27 mouse cellular contexts compared by ENCODE assay signal in the genomic region with DNA sequence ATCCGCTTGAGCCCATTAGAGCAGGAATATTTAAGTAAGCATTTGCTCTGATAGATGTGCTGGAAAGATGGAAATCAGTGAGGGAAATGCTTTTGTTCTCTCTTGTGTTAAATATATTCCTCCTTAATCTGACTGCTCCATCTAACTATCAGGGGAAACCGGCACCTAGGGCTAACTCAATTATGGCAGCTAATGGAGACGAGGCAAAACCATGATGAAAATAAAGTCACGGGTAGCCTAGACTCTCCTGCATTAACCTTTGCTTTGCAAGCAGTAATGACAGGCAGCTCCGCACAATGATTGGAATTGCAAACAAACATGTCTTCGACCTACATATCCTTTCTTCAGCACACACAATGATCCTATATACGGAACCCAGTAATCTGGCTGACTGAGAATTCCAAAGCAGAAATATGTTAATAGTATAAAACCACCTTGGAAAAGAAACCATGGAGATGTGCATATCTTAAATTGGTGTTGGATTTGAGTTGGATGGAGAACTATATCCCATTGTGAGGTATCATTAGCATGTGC.
A peak's percentile ranks its signal among the peaks of the same experiment; 100 is the strongest.
DNase-seq lines count a peak whose midpoint lies in the region; ATAC-seq lines count a peak whose summit lies in the region.
"Had no signal": no experiment of that assay in that cellular context is flagged by ENCODE, and none has a peak within 500 bp of the region (broad histone marks: within the 10 kb centered on the region; RNA-seq: fewer than 3 reads in every experiment).

No protein-coding gene starts in this region.

- peaks cover 10% of the 10 kb centered on the region; the same call in 1 of the 2 replicates for H3K4me1 ChIP-seq in forebrain, embryonic 12.5 days
- H3K4me1 ChIP-seq in forebrain, embryonic 14.5 days (ENCODE audit: control insufficient read depth, insufficient read depth, low read length), result no peaks in the 10 kb centered on the region
- H3K4me1 ChIP-seq in midbrain, embryonic 12.5 days, result peaks cover 6% of the 10 kb centered on the region; the same call in 1 of the 2 replicates
- H3K4me1 ChIP-seq in midbrain, embryonic 10.5 days, result peaks cover 18% of the 10 kb centered on the region
- H3K4me1 ChIP-seq in hindbrain, embryonic 16.5 days (ENCODE audit: control insufficient read depth, insufficient read depth, low read depth, low read length), result peaks cover 2% of the 10 kb centered on the region
- H3K4me1 ChIP-seq: heart, embryonic 12.5 days; intestine, embryonic 15.5 days; liver, embryonic 12.5 days; megakaryocyte, embryonic 14.5 days had no signal

- WGBS in forebrain, embryonic 12.5 days, result 78% methylated on average over 7 of the region's 7 CpGs
- WGBS in forebrain, embryonic 14.5 days, result 82% methylated on average over 7 of the region's 7 CpGs
- 58% methylated on average over 7 of the region's 7 CpGs for WGBS in midbrain, embryonic 12.5 days
- 87% methylated on average over 7 of the region's 7 CpGs for WGBS in midbrain, embryonic 10.5 days
- 59% methylated on average over 7 of the region's 7 CpGs for WGBS in hindbrain, embryonic 16.5 days

- no peaks in the 10 kb centered on the region for H3K27me3 ChIP-seq in forebrain, embryonic 12.5 days
- no peaks in the 10 kb centered on the region for H3K27me3 ChIP-seq in forebrain, embryonic 14.5 days (replicated peaks; ENCODE audit: control insufficient read depth, insufficient read depth, low read length)
- H3K27me3 ChIP-seq in midbrain, embryonic 12.5 days, result no peaks in the 10 kb centered on the region
- H3K27me3 ChIP-seq in midbrain, embryonic 10.5 days (ENCODE audit: low read depth, poor library complexity, severe bottlenecking), result no peaks in the 10 kb centered on the region
- H3K27me3 ChIP-seq in hindbrain, embryonic 16.5 days (replicated peaks; ENCODE audit: control insufficient read depth, insufficient read depth, low read length), result no peaks in the 10 kb centered on the region
- H3K27me3 ChIP-seq: CH12.LX; heart, embryonic 12.5 days; intestine, embryonic 15.5 days; liver, embryonic 12.5 days; megakaryocyte, embryonic 14.5 days had no signal

- no peak for DNase-seq in forebrain, embryonic 14.5 days (ENCODE audit: low spot score)
- no peak for DNase-seq in midbrain, embryonic 10.5 days (ENCODE audit: low spot score)
- no peak for DNase-seq in heart, postnatal 25 days (ENCODE audit: low spot score)
- DNase-seq in thymus, adult 18-20 months, result no peak
- DNase-seq: adrenal gland, adult 8-10 months; cerebellum, adult 11 months; cerebellum, adult 9-10 months; cerebellum, postnatal 36 days; forebrain, postnatal 0 days; heart, adult 2 months; kidney, adult 8-10 months; kidney, postnatal 4 days; layer of hippocampus, postnatal 36 days; left cerebral cortex, postnatal 4 days; liver, postnatal 0 days; lung, postnatal 4 days; thymus, postnatal 14 days had no signal

- no peak overlapping the region for H3K9ac ChIP-seq in forebrain, embryonic 12.5 days
- no peak overlapping the region for H3K9ac ChIP-seq in forebrain, embryonic 14.5 days (ENCODE audit: low read length)
- no peak overlapping the region for H3K9ac ChIP-seq in midbrain, embryonic 12.5 days (replicated peaks)
- no peak overlapping the region for H3K9ac ChIP-seq in hindbrain, embryonic 16.5 days (ENCODE audit: low read depth, low read length)
- H3K9ac ChIP-seq: forebrain, postnatal 0 days; heart, embryonic 12.5 days; intestine, embryonic 15.5 days; liver, embryonic 12.5 days; liver, postnatal 0 days had no signal

- intact Hi-C loops in heart, postnatal 25 days (cut with DNase I), result no loop called here

- H3K36me3 ChIP-seq in forebrain, embryonic 12.5 days (replicated peaks), result no peaks in the 10 kb centered on the region
- H3K36me3 ChIP-seq in forebrain, embryonic 14.5 days (ENCODE audit: control insufficient read depth, insufficient read depth, low read length), result no peaks in the 10 kb centered on the region
- H3K36me3 ChIP-seq in midbrain, embryonic 12.5 days, result no peaks in the 10 kb centered on the region; the same call in 1 of the 2 replicates
- no peaks in the 10 kb centered on the region for H3K36me3 ChIP-seq in midbrain, embryonic 10.5 days
- no peaks in the 10 kb centered on the region for H3K36me3 ChIP-seq in hindbrain, embryonic 16.5 days (ENCODE audit: control insufficient read depth, insufficient read depth, low read length)
- H3K36me3 ChIP-seq: heart, embryonic 12.5 days; intestine, embryonic 15.5 days; liver, embryonic 12.5 days had no signal

- H3K4me3 ChIP-seq in forebrain, embryonic 12.5 days (replicated peaks), result no peak overlapping the region
- H3K4me3 ChIP-seq in forebrain, embryonic 14.5 days (ENCODE audit: low read depth, low read length), result no peak overlapping the region
- no peak overlapping the region for H3K4me3 ChIP-seq in midbrain, embryonic 12.5 days
- no peak overlapping the region for H3K4me3 ChIP-seq in midbrain, embryonic 10.5 days
- no peak overlapping the region for H3K4me3 ChIP-seq in hindbrain, embryonic 16.5 days (ENCODE audit: low read length)
- H3K4me3 ChIP-seq: heart, adult 2 months; heart, embryonic 12.5 days; intestine, embryonic 15.5 days; liver, embryonic 12.5 days; megakaryocyte, embryonic 14.5 days had no signal

- no peak overlapping the region for H3K27ac ChIP-seq in forebrain, embryonic 12.5 days
- H3K27ac ChIP-seq in forebrain, embryonic 14.5 days (ENCODE audit: low read depth, low read length), result no peak overlapping the region
- peak overlapping the region; percentile 43; the same call in 1 of the 2 replicates for H3K27ac ChIP-seq in midbrain, embryonic 12.5 days (replicated peaks)
- H3K27ac ChIP-seq in midbrain, embryonic 10.5 days (replicated peaks), result no peak overlapping the region
- peak overlapping the region; percentile 48; the same call in 1 of the 2 replicates for H3K27ac ChIP-seq in hindbrain, embryonic 16.5 days (ENCODE audit: low read depth, low read length)
- H3K27ac ChIP-seq: heart, adult 2 months; intestine, embryonic 15.5 days; kidney, postnatal 0 days; liver, embryonic 12.5 days had no signal

- H3K4me2 ChIP-seq in forebrain, embryonic 12.5 days, result no peak overlapping the region
- no peak overlapping the region for H3K4me2 ChIP-seq in forebrain, embryonic 14.5 days (ENCODE audit: low read length)
- H3K4me2 ChIP-seq in midbrain, embryonic 12.5 days (replicated peaks), result no peak overlapping the region
- H3K4me2 ChIP-seq in hindbrain, embryonic 16.5 days (ENCODE audit: low read length), result no peak overlapping the region
- H3K4me2 ChIP-seq: heart, embryonic 12.5 days; intestine, embryonic 15.5 days; liver, embryonic 12.5 days had no signal

- 0 out of 2 replicates have a peak, but pooled peaks have one; percentile 53 for ATAC-seq in forebrain, embryonic 12.5 days (ENCODE audit: low FRiP score)
- ATAC-seq in forebrain, embryonic 14.5 days, result no peak
- ATAC-seq in midbrain, embryonic 12.5 days (ENCODE audit: low FRiP score, low read depth), result peak; percentile 48
- ATAC-seq in hindbrain, embryonic 16.5 days, result no peak
- ATAC-seq: activated CD4-positive, CD25-positive, alpha-beta regulatory T cell, adult 4 months; forebrain, postnatal 0 days; intestine, embryonic 15.5 days; liver, embryonic 12.5 days; liver, postnatal 0 days had no signal

- no peaks in the 10 kb centered on the region for H3K9me3 ChIP-seq in forebrain, embryonic 12.5 days
- H3K9me3 ChIP-seq in forebrain, embryonic 14.5 days (replicated peaks; ENCODE audit: control insufficient read depth, low read length), result no peaks in the 10 kb centered on the region
- no peaks in the 10 kb centered on the region for H3K9me3 ChIP-seq in midbrain, embryonic 12.5 days
- H3K9me3 ChIP-seq in midbrain, embryonic 10.5 days (replicated peaks), result no peaks in the 10 kb centered on the region
- H3K9me3 ChIP-seq in hindbrain, embryonic 16.5 days (ENCODE audit: control insufficient read depth, low read length), result no peaks in the 10 kb centered on the region
- H3K9me3 ChIP-seq: heart, embryonic 12.5 days; intestine, embryonic 15.5 days; liver, embryonic 12.5 days; megakaryocyte, embryonic 14.5 days had no signal

Comparison
In these comparisons a context has a peak if more than half of its experiments do, and no peak if none do; other contexts are left out.
1. ATAC-seq: peak in forebrain, embryonic 12.5 days (single experiment) and midbrain, embryonic 12.5 days (single experiment); none in forebrain, embryonic 14.5 days (single experiment) and hindbrain, embryonic 16.5 days (single experiment).
2. H3K27ac ChIP-seq: peak in midbrain, embryonic 12.5 days (single experiment) and hindbrain, embryonic 16.5 days (single experiment); none in forebrain, embryonic 12.5 days (single experiment), forebrain, embryonic 14.5 days (single experiment) and midbrain, embryonic 10.5 days (single experiment).